In genomic region chr1:80582186-80582585, GRCm38 (mm10) we compare ENCODE assay signal across 28 mouse cellular contexts.
DNase-seq lines count a peak whose midpoint lies in the region; ATAC-seq and TF ChIP-seq lines count a peak whose summit lies in the region.
"Had no signal": no experiment of that assay in that cellular context is flagged by ENCODE, and none has a peak within 500 bp of the region (broad histone marks: within the 10 kb centered on the region; RNA-seq: fewer than 3 reads in every experiment).

No protein-coding gene starts in this region.

- WGBS in heart, embryonic 12.5 days, result 72% methylated on average over 3 of the region's 3 CpGs

- peak; percentile 64 for DNase-seq in layer of hippocampus, adult 11-12 months (ENCODE audit: low spot score)
- DNase-seq in layer of hippocampus, postnatal 10 days (ENCODE audit: low spot score in 2 of 2), result no peak
- DNase-seq in layer of hippocampus, adult 2 months (ENCODE audit: low spot score in 2 of 2), result peak; percentile 67 to 74
- DNase-seq in layer of hippocampus, postnatal 14 days (ENCODE audit: low spot score in 2 of 2), result peak; percentile 26 to 76
- DNase-seq in gastrocnemius, adult 8-10 months (ENCODE audit: low spot score in 2 of 2), result no peak
- DNase-seq: adrenal gland, postnatal 25 days; B cell, adult 2 months; cerebellum, adult 8-10 months; cerebellum, postnatal 25 days; gastrocnemius, postnatal 36 days; heart, adult 18-20 months; heart, postnatal 4 days; kidney, adult 18-20 months; kidney, postnatal 4 days; liver, embryonic 13.5 days; lung, adult 18-20 months had no signal

- peak overlapping the region; percentile 81 for H3K27ac ChIP-seq in layer of hippocampus, adult 2 months
- H3K27ac ChIP-seq in heart, embryonic 12.5 days (ENCODE audit: poor library complexity, severe bottlenecking), result no peak overlapping the region
- H3K27ac ChIP-seq: embryonic facial prominence, embryonic 10.5 days; embryonic facial prominence, embryonic 15.5 days; hindbrain, embryonic 13.5 days; kidney, postnatal 0 days; limb, embryonic 10.5 days; limb, embryonic 15.5 days; liver, embryonic 13.5 days; macrophage; midbrain, embryonic 13.5 days; neural tube, embryonic 13.5 days had no signal

- no peaks in the 10 kb centered on the region for H3K27me3 ChIP-seq in heart, embryonic 12.5 days (replicated peaks)
- H3K27me3 ChIP-seq: embryonic facial prominence, embryonic 15.5 days; hindbrain, embryonic 13.5 days; limb, embryonic 15.5 days; liver, embryonic 13.5 days; midbrain, embryonic 13.5 days; neural tube, embryonic 13.5 days had no signal

- H3K9ac ChIP-seq in heart, embryonic 12.5 days, result no peak overlapping the region
- H3K9ac ChIP-seq: embryonic facial prominence, embryonic 15.5 days; hindbrain, embryonic 13.5 days; limb, embryonic 15.5 days; liver, embryonic 13.5 days; midbrain, embryonic 13.5 days; neural tube, embryonic 13.5 days had no signal

- no peaks in the 10 kb centered on the region for H3K36me3 ChIP-seq in heart, embryonic 12.5 days
- H3K36me3 ChIP-seq: embryonic facial prominence, embryonic 10.5 days; embryonic facial prominence, embryonic 15.5 days; hindbrain, embryonic 13.5 days; limb, embryonic 10.5 days; liver, embryonic 13.5 days; midbrain, embryonic 13.5 days; neural tube, embryonic 13.5 days had no signal

- no peak overlapping the region for H3K4me2 ChIP-seq in heart, embryonic 12.5 days
- H3K4me2 ChIP-seq: embryonic facial prominence, embryonic 15.5 days; heart, embryonic 11.5 days; hindbrain, embryonic 13.5 days; limb, embryonic 15.5 days; liver, embryonic 13.5 days; midbrain, embryonic 13.5 days; neural tube, embryonic 13.5 days had no signal

- no peaks in the 10 kb centered on the region for H3K9me3 ChIP-seq in heart, embryonic 12.5 days (replicated peaks)
- H3K9me3 ChIP-seq: embryonic facial prominence, embryonic 10.5 days; embryonic facial prominence, embryonic 15.5 days; hindbrain, embryonic 13.5 days; limb, embryonic 10.5 days; limb, embryonic 15.5 days; liver, embryonic 13.5 days; midbrain, embryonic 13.5 days; neural tube, embryonic 13.5 days had no signal

- no peak overlapping the region for H3K4me3 ChIP-seq in layer of hippocampus, adult 2 months
- no peak overlapping the region for H3K4me3 ChIP-seq in heart, embryonic 12.5 days
- H3K4me3 ChIP-seq: embryonic facial prominence, embryonic 10.5 days; embryonic facial prominence, embryonic 15.5 days; hindbrain, embryonic 13.5 days; limb, embryonic 10.5 days; limb, embryonic 15.5 days; liver, embryonic 13.5 days; midbrain, embryonic 13.5 days; neural tube, embryonic 13.5 days had no signal

- no peaks in the 10 kb centered on the region for H3K4me1 ChIP-seq in heart, embryonic 12.5 days (replicated peaks)
- H3K4me1 ChIP-seq: embryonic facial prominence, embryonic 10.5 days; embryonic facial prominence, embryonic 15.5 days; hindbrain, embryonic 13.5 days; limb, embryonic 10.5 days; limb, embryonic 15.5 days; liver, embryonic 13.5 days; midbrain, embryonic 13.5 days; neural tube, embryonic 13.5 days had no signal

- TF ChIP-seq CTCF in layer of hippocampus, adult 2 months (conservative IDR thresholded peaks at IDR 0.05), result no peak

- no peak for ATAC-seq in heart, embryonic 12.5 days (ENCODE audit: insufficient number of reproducible peaks, low FRiP score)
- ATAC-seq: lung, postnatal 0 days; midbrain, embryonic 13.5 days had no signal

Comparison
In these comparisons a context has a peak if more than half of its experiments do, and no peak if none do; other contexts are left out.
1. DNase-seq: peak in layer of hippocampus, adult 11-12 months (single experiment), layer of hippocampus, adult 2 months (2 of 2) and layer of hippocampus, postnatal 14 days (2 of 2); none in layer of hippocampus, postnatal 10 days (0 of 2) and gastrocnemius, adult 8-10 months (0 of 2).